Mouse (Mus musculus): ENCODE measurements at regions not wholly inside any gene's neighbourhood (a gene's known extent, or its start where the extent isn't known, plus 50 kb on each side); places are given as distances from the start of the nearest gene placed in this dataset.

- no peaks in the 10 kb centered on the region for H3K36me3 ChIP-seq (ENCODE audit: insufficient read depth, low read length)
- no peak for DNase-seq (ENCODE audit: low spot score)
- no peaks in the 10 kb centered on the region for H3K9me3 ChIP-seq (ENCODE audit: low read length)
- H3K27ac ChIP-seq: no peak overlapping the region
- 84% methylated on average over 5 of the region's 5 CpGs for WGBS
- ATAC-seq: no peak
- no peak overlapping the region for H3K4me2 ChIP-seq (ENCODE audit: low read depth, low read length)
- no peak for TF ChIP-seq CTCF (IDR thresholded peaks at IDR 0.05; ENCODE audit: low read depth)
- no peak overlapping the region for H3K9ac ChIP-seq (replicated peaks; ENCODE audit: low read length)
- H3K27me3 ChIP-seq (ENCODE audit: insufficient read depth, low read length): no peaks in the 10 kb centered on the region
- H3K4me1 ChIP-seq (ENCODE audit: insufficient read depth, low read length): no peaks in the 10 kb centered on the region
- no peak overlapping the region for H3K4me3 ChIP-seq (ENCODE audit: low read length)
These were observed 54.9 kb upstream of the Pitrm1 start for GRCm38 (mm10) chr13:6492916-6493619.

Small RNA genes lying in the stretch of these regions (microRNA-seq; reads per million reads assigned to microRNA genes)
- 0 reads per million in 2 experiments for gene Gm26259

Data from hindbrain, postnatal 0 days (tissue).